Mouse (Mus musculus) spleen, postnatal 0 days (tissue): Measurements from ENCODE around the gene Olfr1318. TPM values are rescaled to one million over a fixed set of nuclear protein-coding genes. Genes with fewer than 3 reads are reported as not detected.

Experiments
- polyA plus RNA-seq: library from polyadenylated mRNA; unstranded; fragments of >200 nt; fragmentation: Nextera tagmentation; extraction: Ambion mirVana; gene quantifications from 2 replicates; pipeline ENCODE4 v1.2.1, GENCODE M21; 2015

Olfr1318 gene
- 0.04 TPM in 1 of 2 replicates, not detected in the other for polyA plus RNA-seq

GRCm38 (mm10) chr2:112153898-112154297 is at the start of gene Olfr1318:
Olfr1318 (plus strand) TSS chr2:112154198.

GRCm38 (mm10) chr2:112115340-112115739 is 38.7 kb upstream of the Olfr1318 start, which contains the start of gene Olfr1315-ps1:
Olfr1315-ps1 (minus strand) TSS chr2:112115440.

GRCm38 (mm10) chr2:112134877-112135276 is 19.1 kb upstream of the Olfr1318 start, which contains the start of gene Olfr1316:
Olfr1316 (minus strand) TSS chr2:112134977.

GRCm38 (mm10) chr2:112140029-112140428 is 14.0 kb upstream of the Olfr1318 start, which contains the start of gene Olfr1317:
Olfr1317 (plus strand) TSS chr2:112140329.

Other genes with a start within 250 kb of the Olfr1318 start
- not detected in 2 replicates for gene Olfr1306, start 237.9 kb upstream of the Olfr1318 start, polyA plus RNA-seq
- gene Olfr1307, start 204.8 kb upstream of the Olfr1318 start, polyA plus RNA-seq: not detected in 2 replicates
- not detected in 2 replicates for gene Olfr1308, start 189.3 kb upstream of the Olfr1318 start, polyA plus RNA-seq
- not detected in 2 replicates for gene Olfr1309, start 163.9 kb upstream of the Olfr1318 start, polyA plus RNA-seq
- not detected in 2 replicates for gene Olfr1310, start 141.5 kb upstream of the Olfr1318 start, polyA plus RNA-seq
- gene Olfr1311, start 129.8 kb upstream of the Olfr1318 start, polyA plus RNA-seq: not detected in 2 replicates
- not detected in 2 replicates for gene Olfr1312, start 104.0 kb upstream of the Olfr1318 start, polyA plus RNA-seq
- not detected in 2 replicates for gene Olfr1313, start 76.4 kb upstream of the Olfr1318 start, polyA plus RNA-seq
- gene Olfr1314, start 57.4 kb upstream of the Olfr1318 start, polyA plus RNA-seq: not detected in 2 replicates
- gene Olfr1315-ps1, start 38.8 kb upstream of the Olfr1318 start, polyA plus RNA-seq: not detected in 2 replicates
- not detected in 2 replicates for gene Olfr1316, start 19.2 kb upstream of the Olfr1318 start, polyA plus RNA-seq
- gene Olfr1317, start 13.9 kb upstream of the Olfr1318 start, polyA plus RNA-seq: not detected in 2 replicates
- gene Lpcat4, start 85.3 kb downstream of the Olfr1318 start, polyA plus RNA-seq: 5.5 and 8.4 TPM in 2 replicates
- gene Nutm1, start 105.1 kb downstream of the Olfr1318 start, polyA plus RNA-seq: 0.04 TPM in 1 of 2 replicates, not detected in the other
- 190 and 201 TPM in 2 replicates for gene Nop10, start 107.7 kb downstream of the Olfr1318 start, polyA plus RNA-seq
- gene Slc12a6, start 111.6 kb downstream of the Olfr1318 start, polyA plus RNA-seq: 10.8 and 14.1 TPM in 2 replicates
- not detected in 2 replicates for gene Gm21985, start 112.1 kb downstream of the Olfr1318 start, polyA plus RNA-seq
- 44.8 and 54.7 TPM in 2 replicates for gene Emc4, start 213.8 kb downstream of the Olfr1318 start, polyA plus RNA-seq
- gene Katnbl1, start 225.0 kb downstream of the Olfr1318 start, polyA plus RNA-seq: 18.3 and 19.0 TPM in 2 replicates